Mouse (Mus musculus): ENCODE data around the gene Ccdc78. TPM values are rescaled to one million over a fixed set of nuclear protein-coding genes. Genes with fewer than 3 reads are reported as not detected.

Ccdc78 gene
- polyA plus RNA-seq, 1 experiment from 2014 or later: 0.30 TPM

GRCm38 (mm10) chr17:25786781-25787504, 563 bp downstream of the Ccdc78 start:
- WGBS: 94% methylated on average over 9 of the region's 9 CpGs
- Histone ChIP-seq H3K4me2 (replicated peaks; ENCODE audit: low read depth, low read length) (no peak overlapping the region), H3K9ac (replicated peaks; ENCODE audit: low read depth, low read length) (no peak overlapping the region), H3K4me3 (ENCODE audit: low read depth, low read length) (no peak overlapping the region), H3K9me3 (ENCODE audit: control insufficient read depth, low read depth, low read length) (no peaks in the 10 kb centered on the region), H3K4me1 (ENCODE audit: control insufficient read depth, insufficient read depth, low read length) (peaks cover 19% of the 10 kb centered on the region), H3K27ac (ENCODE audit: low read length) (no peak overlapping the region), H3K36me3 (ENCODE audit: control insufficient read depth, insufficient read depth, low read length) (peaks cover 25% of the 10 kb centered on the region), H3K27me3 (ENCODE audit: control insufficient read depth, insufficient read depth, low read length) (no peaks in the 10 kb centered on the region)
- no peak for ATAC-seq (ENCODE audit: insufficient number of reproducible peaks, insufficient read depth, low FRiP score, low read depth)

GRCm38 (mm10) chr17:25791320-25791842, 5.0 kb downstream of the Ccdc78 start:
- Histone ChIP-seq H3K9me3 (ENCODE audit: control insufficient read depth, low read depth, low read length) (no peaks in the 10 kb centered on the region), H3K27ac (ENCODE audit: low read length) (no peak overlapping the region; the same call in 1 of the 2 replicates), H3K4me1 (ENCODE audit: control insufficient read depth, insufficient read depth, low read length) (peaks cover 33% of the 10 kb centered on the region), H3K27me3 (ENCODE audit: control insufficient read depth, insufficient read depth, low read length) (no peaks in the 10 kb centered on the region), H3K9ac (replicated peaks; ENCODE audit: low read depth, low read length) (peak overlapping the region; percentile 54; the same call in 1 of the 2 replicates), H3K4me3 (ENCODE audit: low read depth, low read length) (peak overlapping the region; percentile 85), H3K36me3 (ENCODE audit: control insufficient read depth, insufficient read depth, low read length) (peaks cover 11% of the 10 kb centered on the region), H3K4me2 (replicated peaks; ENCODE audit: low read depth, low read length) (peak overlapping the region; percentile 85)
- no peak for ATAC-seq (ENCODE audit: insufficient number of reproducible peaks, insufficient read depth, low FRiP score, low read depth)
- WGBS: 25% methylated on average over 19 of the region's 19 CpGs

GRCm38 (mm10) chr17:25791843-25792527, 5.6 kb downstream of the Ccdc78 start:
- peak; percentile 59; the same call in 1 of the 2 replicates for ATAC-seq (ENCODE audit: insufficient number of reproducible peaks, insufficient read depth, low FRiP score, low read depth)
- peaks cover 11% of the 10 kb centered on the region for H3K36me3 ChIP-seq (ENCODE audit: control insufficient read depth, insufficient read depth, low read length)
- H3K27ac ChIP-seq (ENCODE audit: low read length): peak overlapping the region; percentile 98
- peak overlapping the region; percentile 85 for H3K4me3 ChIP-seq (ENCODE audit: low read depth, low read length)
- H3K4me2 ChIP-seq (replicated peaks; ENCODE audit: low read depth, low read length): peak overlapping the region; percentile 85
- no peaks in the 10 kb centered on the region for H3K9me3 ChIP-seq (ENCODE audit: control insufficient read depth, low read depth, low read length)
- under 1% methylated on average over 45 of the region's 45 CpGs for WGBS
- H3K9ac ChIP-seq (replicated peaks; ENCODE audit: low read depth, low read length): peak overlapping the region; percentile 54
- peaks cover 33% of the 10 kb centered on the region for H3K4me1 ChIP-seq (ENCODE audit: control insufficient read depth, insufficient read depth, low read length)
- no peaks in the 10 kb centered on the region for H3K27me3 ChIP-seq (ENCODE audit: control insufficient read depth, insufficient read depth, low read length)

- peak; percentile 76 for ATAC-seq (ENCODE audit: insufficient number of reproducible peaks, insufficient read depth, low FRiP score, low read depth)
These were observed 6.2 kb downstream of the Ccdc78 start, which contains the start of gene Fam173a for GRCm38 (mm10) chr17:25792615-25793014. Gene Fam173a, minus strand, starts transcription at chr17:25792901.

GRCm38 (mm10) chr17:25794197-25794596, 7.8 kb downstream of the Ccdc78 start:
- Histone ChIP-seq H3K9me3 (ENCODE audit: control insufficient read depth, low read depth, low read length) (no peaks in the 10 kb centered on the region), H3K27me3 (ENCODE audit: control insufficient read depth, insufficient read depth, low read length) (no peaks in the 10 kb centered on the region), H3K9ac (replicated peaks; ENCODE audit: low read depth, low read length) (no peak overlapping the region), H3K4me2 (replicated peaks; ENCODE audit: low read depth, low read length) (0 out of 2 replicates have a peak overlapping the region, but pooled peaks have one; percentile 7), H3K36me3 (ENCODE audit: control insufficient read depth, insufficient read depth, low read length) (peaks cover 7% of the 10 kb centered on the region), H3K4me3 (ENCODE audit: low read depth, low read length) (no peak overlapping the region), H3K4me1 (ENCODE audit: control insufficient read depth, insufficient read depth, low read length) (peaks cover 38% of the 10 kb centered on the region), H3K27ac (ENCODE audit: low read length) (peak overlapping the region; percentile 98; the same call in 1 of the 2 replicates)
- 80% methylated on average over 13 of the region's 13 CpGs for WGBS
- ATAC-seq (ENCODE audit: insufficient number of reproducible peaks, insufficient read depth, low FRiP score, low read depth): no peak

More at GRCm38 (mm10) chr17:25792615-25793014, 6.2 kb downstream of the Ccdc78 start, which contains the start of gene Fam173a:
- Histone ChIP-seq H3K4me1 (ENCODE audit: control insufficient read depth, insufficient read depth, low read length) (peaks cover 37% of the 10 kb centered on the region), H3K36me3 (ENCODE audit: control insufficient read depth, insufficient read depth, low read length) (peaks cover 11% of the 10 kb centered on the region), H3K4me3 (ENCODE audit: low read depth, low read length) (peak within 1 kb of the TSS; percentile 85), H3K4me2 (replicated peaks; ENCODE audit: low read depth, low read length) (peak within 1 kb of the TSS; percentile 85), H3K27me3 (ENCODE audit: control insufficient read depth, insufficient read depth, low read length) (no peaks in the 10 kb centered on the region), H3K9me3 (ENCODE audit: control insufficient read depth, low read depth, low read length) (no peaks in the 10 kb centered on the region), H3K9ac (replicated peaks; ENCODE audit: low read depth, low read length) (peak within 1 kb of the TSS; percentile 54), H3K27ac (ENCODE audit: low read length) (peak within 1 kb of the TSS; percentile 98)
- WGBS: under 1% methylated on average over 14 of the region's 14 CpGs

- Histone ChIP-seq H3K4me3 (ENCODE audit: low read depth, low read length) (peak overlapping the region; percentile 79; the same call in 1 of the 2 replicates), H3K9me3 (ENCODE audit: control insufficient read depth, low read depth, low read length) (no peaks in the 10 kb centered on the region), H3K36me3 (ENCODE audit: control insufficient read depth, insufficient read depth, low read length) (no peaks in the 10 kb centered on the region; the same call in 1 of the 2 replicates), H3K27ac (ENCODE audit: low read length) (no peak overlapping the region), H3K4me1 (ENCODE audit: control insufficient read depth, insufficient read depth, low read length) (peaks cover 38% of the 10 kb centered on the region), H3K9ac (replicated peaks; ENCODE audit: low read depth, low read length) (0 out of 2 replicates have a peak overlapping the region, but pooled peaks have one; percentile 6), H3K27me3 (ENCODE audit: control insufficient read depth, insufficient read depth, low read length) (no peaks in the 10 kb centered on the region), H3K4me2 (replicated peaks; ENCODE audit: low read depth, low read length) (peak overlapping the region; percentile 93)
- WGBS: 81% methylated on average over 17 of the region's 17 CpGs
- ATAC-seq (ENCODE audit: insufficient number of reproducible peaks, insufficient read depth, low FRiP score, low read depth): no peak
These were observed 8.6 kb downstream of the Ccdc78 start for GRCm38 (mm10) chr17:25794998-25795397.

GRCm38 (mm10) chr17:25795609-25796092, 9.3 kb downstream of the Ccdc78 start, which contains the start of gene AC134908.4:
Gene AC134908.4, minus strand, starts transcription at chr17:25795659.
- ATAC-seq (ENCODE audit: insufficient number of reproducible peaks, insufficient read depth, low FRiP score, low read depth): no peak
- H3K27ac ChIP-seq (ENCODE audit: low read length): no peak within 1 kb of the TSS; the same call in 1 of the 2 replicates
- 25% methylated on average over 6 of the region's 6 CpGs for WGBS

More at GRCm38 (mm10) chr17:25795609-25796092, 9.3 kb downstream of the Ccdc78 start, which contains the start of gene AC134908.4:
- no peaks in the 10 kb centered on the region for H3K27me3 ChIP-seq (ENCODE audit: control insufficient read depth, insufficient read depth, low read length)
- H3K9ac ChIP-seq (replicated peaks; ENCODE audit: low read depth, low read length): peak within 1 kb of the TSS; percentile 61
- H3K4me2 ChIP-seq (replicated peaks; ENCODE audit: low read depth, low read length): peak within 1 kb of the TSS; percentile 93
- H3K4me3 ChIP-seq (ENCODE audit: low read depth, low read length): peak within 1 kb of the TSS; percentile 79
- peaks cover 36% of the 10 kb centered on the region for H3K4me1 ChIP-seq (ENCODE audit: control insufficient read depth, insufficient read depth, low read length)
- H3K36me3 ChIP-seq (ENCODE audit: control insufficient read depth, insufficient read depth, low read length): no peaks in the 10 kb centered on the region; the same call in 1 of the 2 replicates
- no peaks in the 10 kb centered on the region for H3K9me3 ChIP-seq (ENCODE audit: control insufficient read depth, low read depth, low read length)
